ENCODE assay signal across 28 mouse cellular contexts in genomic region chr8:111700201-111700600, GRCm38 (mm10). TPM values are rescaled to one million over a fixed set of nuclear protein-coding genes. Genes with fewer than 3 reads are reported as not detected.
"Had no signal": no experiment of that assay in that cellular context is flagged by ENCODE, and none has a peak within 500 bp of the region (broad histone marks: within the 10 kb centered on the region; RNA-seq: fewer than 3 reads in every experiment).

No protein-coding gene starts in this region.

- H3K27me3 ChIP-seq: heart, embryonic 13.5 days; heart, embryonic 15.5 days; hindbrain, embryonic 13.5 days; hindbrain, embryonic 15.5 days; limb, embryonic 12.5 days had no signal

- H3K4me2 ChIP-seq: heart, embryonic 11.5 days; heart, embryonic 13.5 days; heart, embryonic 15.5 days; hindbrain, embryonic 13.5 days; hindbrain, embryonic 15.5 days; limb, embryonic 12.5 days; liver, embryonic 11.5 days; liver, embryonic 13.5 days had no signal

- H3K27ac ChIP-seq: heart, adult 2 months; heart, embryonic 13.5 days; heart, embryonic 15.5 days; hindbrain, embryonic 13.5 days; hindbrain, embryonic 15.5 days; hindbrain, postnatal 0 days; layer of hippocampus, adult 2 months; left cerebral cortex, adult 2 months; limb, embryonic 10.5 days; limb, embryonic 12.5 days; liver, embryonic 13.5 days had no signal

- H3K4me1 ChIP-seq: hindbrain, embryonic 13.5 days; hindbrain, embryonic 15.5 days; limb, embryonic 10.5 days; limb, embryonic 12.5 days had no signal

- ATAC-seq: hindbrain, postnatal 0 days; intestine, postnatal 0 days had no signal

- H3K9ac ChIP-seq: heart, embryonic 13.5 days; heart, embryonic 15.5 days; hindbrain, embryonic 13.5 days; hindbrain, embryonic 15.5 days; limb, embryonic 12.5 days; liver, embryonic 13.5 days had no signal

- DNase-seq: gastrocnemius, postnatal 10 days; gastrocnemius, postnatal 25 days; heart, adult 11 months; heart, adult 2 months; heart, postnatal 14 days; heart, postnatal 36 days; kidney, adult 18-20 months; kidney, adult 8-10 months; kidney, postnatal 10 days; kidney, postnatal 4 days; liver; liver, embryonic 13.5 days had no signal

- H3K36me3 ChIP-seq: heart, embryonic 13.5 days; heart, embryonic 15.5 days; hindbrain, embryonic 13.5 days; hindbrain, embryonic 15.5 days; limb, embryonic 10.5 days; limb, embryonic 12.5 days; liver, embryonic 13.5 days had no signal

- H3K4me3 ChIP-seq: heart, adult 2 months; heart, embryonic 13.5 days; heart, embryonic 15.5 days; hindbrain, embryonic 13.5 days; hindbrain, embryonic 15.5 days; layer of hippocampus, adult 2 months; left cerebral cortex, adult 2 months; limb, embryonic 10.5 days; limb, embryonic 12.5 days; liver, embryonic 13.5 days had no signal

- H3K9me3 ChIP-seq: heart, embryonic 13.5 days; heart, embryonic 15.5 days; hindbrain, embryonic 13.5 days; hindbrain, embryonic 15.5 days; limb, embryonic 10.5 days; liver, embryonic 13.5 days had no signal

RNA-seq across cellular contexts. Expression of gene Ctrb1, which starts 9.4 kb away (rescaled TPM):
- polyA plus RNA-seq: heart, embryonic 11.5 days; heart, embryonic 13.5 days; heart, postnatal 0 days; hindbrain, embryonic 11.5 days; hindbrain, embryonic 13.5 days; hindbrain, postnatal 0 days; kidney, embryonic 14.5 days; kidney, embryonic 16.5 days; limb, embryonic 10.5 days; limb, embryonic 12.5 days; liver, embryonic 11.5 days had no signal
